Mouse (Mus musculus) embryonic facial prominence, embryonic 12.5 days (tissue): ENCODE results near the gene Calcoco2. TPM values are rescaled to one million over a fixed set of nuclear protein-coding genes. Genes with fewer than 3 reads are reported as not detected.
"Not testable (repeated sequence)": the region's sequence is repeated elsewhere in the genome, so short reads cannot be mapped to it uniquely, and the experiment has no call there.

Source experiments
- ATAC-seq: fragments of 200-750 bp; cut with Nextera tagmentation; 2 replicates; pipeline ENCODE4 v1.8.0; 2017; ENCODE audit not compliant: insufficient number of reproducible peaks, insufficient read depth, low FRiP score, low TSS enrichment
- H3K27ac ChIP-seq: fragments of 300-500 bp; sonication (generic); 2 replicates; pipeline ENCODE4 v1.5.1; 2016; ENCODE audit warnings: mild to moderate bottlenecking
- H3K27me3 ChIP-seq: fragments of 300-500 bp; sonication (generic); 2 replicates; pipeline ENCODE4 v1.6.1; 2016; ENCODE audit warnings: mild to moderate bottlenecking, moderate library complexity
- H3K36me3 ChIP-seq: fragments of 300-500 bp; sonication (generic); 2 replicates; pipeline ENCODE4 v1.6.1; 2016; ENCODE audit warnings: mild to moderate bottlenecking
- H3K4me1 ChIP-seq: fragments of 300-500 bp; sonication (generic); 2 replicates; pipeline ENCODE4 v1.6.1; 2016
- H3K4me2 ChIP-seq: fragments of 300-500 bp; sonication (generic); replicated peaks from 2 replicates; pipeline ENCODE4 v1.6.1; 2016; ENCODE audit warnings: mild to moderate bottlenecking, moderate library complexity
- H3K4me3 ChIP-seq: fragments of 300-500 bp; sonication (generic); 2 replicates; pipeline ENCODE4 v1.5.1; 2016; ENCODE audit warnings: mild to moderate bottlenecking
- H3K9ac ChIP-seq: fragments of 300-500 bp; sonication (generic); 2 replicates; pipeline ENCODE4 v1.6.1; 2016; ENCODE audit warnings: mild to moderate bottlenecking, moderate library complexity
- H3K9me3 ChIP-seq: fragments of 300-500 bp; sonication (generic); 2 replicates; pipeline ENCODE4 v1.6.1; 2016; ENCODE audit warnings: mild to moderate bottlenecking, moderate library complexity
- WGBS: fragments of 180-500 bp; shearing (Covaris S2); methylation state at CpG from one replicate; pipeline ENCODE4 v1.1.7; 2016; 5-methylcytosine and 5-hydroxymethylcytosine counted together
- polyA plus RNA-seq: library from polyadenylated mRNA; unstranded; fragments of >200 nt; fragmentation: Nextera tagmentation; extraction: Ambion mirVana; gene quantifications from 2 replicates; pipeline ENCODE4 v1.2.1, GENCODE M21; 2016

Gene Calcoco2
- polyA plus RNA-seq, 1 experiment from 2014 or later, result not detected

- not testable (repeated sequence) for H3K27ac ChIP-seq, ATAC-seq, H3K4me3 ChIP-seq, H3K4me2 ChIP-seq, H3K4me1 ChIP-seq, H3K36me3 ChIP-seq, H3K9me3 ChIP-seq, H3K27me3 ChIP-seq, H3K9ac ChIP-seq
- WGBS, result 76% methylated on average over 3 of the region's 3 CpGs
These were observed 5.2 kb upstream of the Calcoco2 start for GRCm38 (mm10) chr11:96116925-96117324.

DNA sequence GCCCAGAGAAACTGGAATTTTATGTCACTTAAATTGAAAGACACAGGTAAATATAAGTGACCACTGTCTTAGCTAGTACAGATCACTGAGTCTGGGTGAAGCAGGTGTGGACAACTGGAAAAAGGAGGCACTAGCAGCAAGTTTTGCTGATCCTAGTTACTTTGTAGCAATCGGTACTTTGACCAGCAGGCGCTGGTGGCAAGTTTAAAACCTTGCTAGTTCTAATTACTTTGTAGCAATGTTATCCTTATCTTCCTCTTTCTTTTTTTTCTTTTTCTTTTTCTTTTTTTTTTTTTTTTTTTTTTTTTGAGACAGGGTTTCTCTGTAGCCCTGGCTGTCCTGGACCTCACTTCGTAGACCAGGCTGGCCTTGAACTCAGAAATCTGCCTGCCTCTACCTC lies 4.4 kb upstream of the Calcoco2 start:
- H3K36me3 ChIP-seq, result no peaks in the 10 kb centered on the region
- H3K27ac ChIP-seq, result no peak overlapping the region
- no peaks in the 10 kb centered on the region for H3K4me1 ChIP-seq
- H3K9me3 ChIP-seq, result no peaks in the 10 kb centered on the region
- H3K27me3 ChIP-seq, result no peaks in the 10 kb centered on the region
- no peak overlapping the region for H3K4me3 ChIP-seq
- no peak for ATAC-seq
- 80% methylated on average over 3 of the region's 3 CpGs for WGBS
- no peak overlapping the region for H3K4me2 ChIP-seq
- H3K9ac ChIP-seq, result no peak overlapping the region

DNA sequence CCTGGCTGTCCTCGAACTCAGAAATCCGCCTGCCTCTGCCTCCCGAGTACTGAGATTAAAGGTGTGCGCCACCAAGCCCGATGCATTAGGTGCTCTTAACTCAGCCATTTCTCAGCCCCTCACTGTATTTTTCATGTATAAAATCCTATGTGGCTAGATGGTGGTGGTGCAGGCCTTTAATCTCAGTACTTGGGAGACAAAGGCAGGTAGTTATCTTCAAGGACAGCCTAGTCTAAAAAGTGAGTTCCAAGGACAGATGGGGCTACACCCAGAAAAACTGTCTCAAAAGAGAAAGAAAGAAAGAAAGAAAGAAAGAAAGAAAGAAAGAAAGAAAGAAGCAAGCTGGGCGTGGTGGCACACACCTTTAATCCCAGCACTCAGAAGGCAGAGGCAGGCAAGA lies 3.7 kb upstream of the Calcoco2 start:
- no peak for ATAC-seq
- H3K4me1 ChIP-seq, result no peaks in the 10 kb centered on the region
- H3K9ac ChIP-seq, result no peak overlapping the region
- no peak overlapping the region for H3K4me2 ChIP-seq
- no peaks in the 10 kb centered on the region for H3K36me3 ChIP-seq
- H3K27ac ChIP-seq, result no peak overlapping the region
- no peaks in the 10 kb centered on the region for H3K9me3 ChIP-seq
- H3K4me3 ChIP-seq, result no peak overlapping the region
- 92% methylated on average over 6 of the region's 6 CpGs for WGBS
- H3K27me3 ChIP-seq, result no peaks in the 10 kb centered on the region

GRCm38 (mm10) chr11:96114077-96114476 lies 2.3 kb upstream of the Calcoco2 start:
- Histone ChIP-seq H3K4me1 (no peaks in the 10 kb centered on the region), H3K27me3 (no peaks in the 10 kb centered on the region), H3K4me2 (no peak overlapping the region), H3K4me3 (no peak overlapping the region), H3K36me3 (no peaks in the 10 kb centered on the region), H3K27ac (no peak overlapping the region), H3K9ac (no peak overlapping the region), H3K9me3 (no peaks in the 10 kb centered on the region)
- ATAC-seq, result no peak
- WGBS, result 63% methylated on average over 2 of the region's 2 CpGs

DNA sequence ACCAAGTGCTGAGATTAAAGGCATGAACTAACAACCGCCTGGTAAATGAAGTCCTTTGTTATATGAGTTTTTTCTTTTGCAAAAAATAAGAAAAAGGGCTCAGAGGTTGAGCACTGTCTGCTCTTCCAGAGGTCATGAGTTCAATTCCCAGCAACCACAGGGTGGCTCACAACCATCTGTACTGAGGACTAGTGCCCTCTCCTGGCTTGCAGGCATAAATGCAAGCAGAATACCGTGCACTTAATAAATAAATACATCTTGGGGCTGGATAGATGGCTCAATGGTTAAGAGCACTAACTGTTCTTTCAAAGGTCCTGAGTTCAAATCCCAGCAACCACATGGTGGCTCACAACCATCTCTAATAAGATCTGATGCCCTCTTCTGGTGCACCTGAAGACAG lies 814 bp downstream of the Calcoco2 start:
- H3K4me2 ChIP-seq, H3K9me3 ChIP-seq, ATAC-seq, H3K9ac ChIP-seq, H3K4me3 ChIP-seq, H3K4me1 ChIP-seq, H3K27me3 ChIP-seq, H3K36me3 ChIP-seq, H3K27ac ChIP-seq: not testable (repeated sequence)
- WGBS, result 59% methylated on average over 2 of the region's 2 CpGs

- Histone ChIP-seq H3K9me3 (no peaks in the 10 kb centered on the region), H3K27me3 (no peaks in the 10 kb centered on the region; the same call in 1 of the 2 replicates), H3K27ac (no peak overlapping the region), H3K36me3 (no peaks in the 10 kb centered on the region), H3K9ac (no peak overlapping the region), H3K4me3 (no peak overlapping the region), H3K4me1 (no peaks in the 10 kb centered on the region), H3K4me2 (no peak overlapping the region)
- ATAC-seq, result no peak
- 78% methylated on average over 1 of the region's 1 CpGs for WGBS
These were observed 3.4 kb downstream of the Calcoco2 start for GRCm38 (mm10) chr11:96108376-96108775.

DNA sequence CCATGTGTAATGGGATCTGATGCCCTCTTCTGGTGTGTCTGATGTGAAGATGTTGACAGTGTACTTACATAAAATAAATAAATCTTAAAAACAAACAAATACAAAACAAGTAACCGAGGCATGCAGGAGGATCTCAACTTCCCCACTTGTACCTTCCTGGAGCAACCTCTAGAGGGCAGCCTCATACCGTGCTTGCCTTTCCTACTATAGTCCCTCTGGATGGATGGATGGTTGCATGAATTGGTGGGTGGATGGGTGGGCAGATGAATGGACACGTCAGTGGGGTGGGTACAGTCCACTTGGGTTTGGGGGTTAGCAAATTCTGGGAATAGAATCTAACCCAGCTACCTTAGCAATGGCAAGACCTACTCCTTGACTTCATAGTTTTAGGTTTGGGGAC lies 18.4 kb downstream of the Calcoco2 start:
- 11% methylated on average over 3 of the region's 3 CpGs for WGBS
- H3K9me3 ChIP-seq, result no peaks in the 10 kb centered on the region
- H3K36me3 ChIP-seq, result no peaks in the 10 kb centered on the region
- H3K4me3 ChIP-seq, result no peak overlapping the region
- no peak overlapping the region for H3K27ac ChIP-seq
- no peaks in the 10 kb centered on the region for H3K4me1 ChIP-seq
- no peak for ATAC-seq
- no peaks in the 10 kb centered on the region for H3K27me3 ChIP-seq
- H3K4me2 ChIP-seq, result no peak overlapping the region
- no peak overlapping the region for H3K9ac ChIP-seq

- Histone ChIP-seq H3K27ac (no peak overlapping the region), H3K4me1 (no peaks in the 10 kb centered on the region), H3K27me3 (no peaks in the 10 kb centered on the region), H3K9me3 (no peaks in the 10 kb centered on the region), H3K36me3 (no peaks in the 10 kb centered on the region), H3K9ac (no peak overlapping the region), H3K4me3 (no peak overlapping the region), H3K4me2 (no peak overlapping the region)
- WGBS, result 41% methylated on average over 7 of the region's 7 CpGs
- no peak for ATAC-seq
These were observed 19.0 kb downstream of the Calcoco2 start for GRCm38 (mm10) chr11:96092674-96093291.

- Histone ChIP-seq H3K4me1 (no peaks in the 10 kb centered on the region), H3K9ac (no peak overlapping the region), H3K9me3 (no peaks in the 10 kb centered on the region), H3K4me2 (no peak overlapping the region), H3K27me3 (no peaks in the 10 kb centered on the region), H3K4me3 (no peak overlapping the region), H3K36me3 (no peaks in the 10 kb centered on the region), H3K27ac (no peak overlapping the region)
- no peak for ATAC-seq
- 64% methylated on average over 2 of the region's 2 CpGs for WGBS
These were observed 20.7 kb downstream of the Calcoco2 start for GRCm38 (mm10) chr11:96091073-96091472.

- no peak for ATAC-seq
- Histone ChIP-seq H3K36me3 (no peaks in the 10 kb centered on the region), H3K4me1 (no peaks in the 10 kb centered on the region), H3K27ac (no peak overlapping the region), H3K9me3 (no peaks in the 10 kb centered on the region), H3K27me3 (no peaks in the 10 kb centered on the region), H3K9ac (no peak overlapping the region), H3K4me2 (no peak overlapping the region), H3K4me3 (no peak overlapping the region)
- 87% methylated on average over 6 of the region's 6 CpGs for WGBS
These were observed 23.8 kb downstream of the Calcoco2 start for GRCm38 (mm10) chr11:96087981-96088380.

DNA sequence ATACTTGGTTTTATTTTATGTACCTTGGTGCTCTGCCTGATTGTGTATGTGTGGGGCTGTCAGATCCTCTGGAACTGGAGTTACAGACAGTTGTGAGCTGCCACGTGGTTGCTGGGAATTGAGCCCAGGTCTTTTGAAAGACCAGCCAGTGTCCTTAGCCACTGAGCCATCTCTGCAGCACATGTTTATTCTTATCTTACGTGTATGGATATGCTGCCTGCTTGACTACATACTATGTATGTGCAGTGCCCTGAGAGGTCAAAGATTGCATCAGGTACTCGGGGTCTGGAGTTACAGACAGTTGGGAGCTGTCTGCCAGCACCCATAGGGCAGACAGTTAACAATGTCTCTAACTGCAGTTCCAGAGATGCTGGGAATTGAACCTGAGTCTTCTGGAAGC lies 29.1 kb downstream of the Calcoco2 start:
- Histone ChIP-seq H3K36me3 (no peaks in the 10 kb centered on the region), H3K27me3 (no peaks in the 10 kb centered on the region), H3K4me1 (no peaks in the 10 kb centered on the region), H3K4me3 (no peak overlapping the region), H3K9ac (no peak overlapping the region), H3K4me2 (no peak overlapping the region), H3K27ac (no peak overlapping the region), H3K9me3 (no peaks in the 10 kb centered on the region)
- WGBS, result 71% methylated on average over 3 of the region's 3 CpGs
- no peak for ATAC-seq

GRCm38 (mm10) chr11:96080736-96081135 lies 31.0 kb downstream of the Calcoco2 start:
- H3K4me3 ChIP-seq, result no peak overlapping the region
- no peak overlapping the region for H3K9ac ChIP-seq
- H3K4me1 ChIP-seq, result no peaks in the 10 kb centered on the region
- no peaks in the 10 kb centered on the region for H3K27me3 ChIP-seq
- H3K36me3 ChIP-seq, result no peaks in the 10 kb centered on the region
- no peak overlapping the region for H3K27ac ChIP-seq
- ATAC-seq, result no peak
- no peaks in the 10 kb centered on the region for H3K9me3 ChIP-seq
- no peak overlapping the region for H3K4me2 ChIP-seq
- WGBS, result 77% methylated on average over 5 of the region's 5 CpGs
